Mouse (Mus musculus): ENCODE results near the gene Upk1b.

Gene Upk1b

DNA sequence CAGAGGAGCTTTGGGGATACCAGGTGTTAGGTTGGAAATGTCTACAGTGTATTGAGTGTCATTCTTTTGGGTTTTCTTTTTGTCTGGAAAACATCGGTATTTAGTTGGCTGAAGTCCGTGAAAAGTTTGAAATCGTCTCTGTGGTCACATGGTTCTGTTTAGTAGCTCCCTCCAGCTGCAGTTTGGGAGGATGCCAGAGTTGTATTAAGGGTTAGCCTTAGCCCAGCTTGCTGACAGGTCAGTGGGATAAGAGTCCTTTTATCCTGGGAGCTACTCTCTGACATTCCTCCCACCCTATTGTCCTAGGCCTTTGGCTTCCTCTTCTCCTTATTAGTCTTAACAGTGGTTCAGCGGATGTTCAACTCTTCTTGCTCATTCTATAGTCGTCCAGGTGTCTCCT is 38.2 kb downstream of the Upk1b start:
- DNase-seq (ENCODE audit: low spot score) = no peak

DNA sequence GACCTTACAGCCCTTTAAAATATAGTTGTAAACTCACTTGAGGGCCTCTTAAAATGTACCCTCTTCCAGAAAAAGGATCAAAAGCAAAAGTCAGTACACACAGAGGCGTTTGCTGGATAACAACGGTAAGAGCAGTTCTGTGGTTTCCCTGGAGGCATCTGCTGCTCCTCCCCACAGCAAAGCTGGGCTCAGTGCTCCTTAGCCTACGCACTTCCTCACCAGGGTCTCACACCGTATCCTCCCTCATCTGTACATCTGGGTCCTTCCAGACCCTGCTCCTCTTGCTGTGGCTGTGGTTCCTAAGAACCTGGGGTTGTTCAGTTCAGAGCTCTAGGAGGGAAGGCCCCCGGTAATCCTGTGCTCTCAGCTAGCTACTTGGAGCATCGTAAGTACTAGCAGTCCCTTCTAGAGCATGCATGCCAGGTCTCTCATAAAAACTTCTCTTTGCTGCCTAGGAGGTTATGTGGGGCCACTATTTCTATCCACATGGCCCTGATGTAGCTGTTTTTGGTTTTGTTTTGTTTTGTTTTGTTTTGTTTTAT is 39.2 kb downstream of the Upk1b start:
- DNase-seq (ENCODE audit: low spot score) = no peak

DNA sequence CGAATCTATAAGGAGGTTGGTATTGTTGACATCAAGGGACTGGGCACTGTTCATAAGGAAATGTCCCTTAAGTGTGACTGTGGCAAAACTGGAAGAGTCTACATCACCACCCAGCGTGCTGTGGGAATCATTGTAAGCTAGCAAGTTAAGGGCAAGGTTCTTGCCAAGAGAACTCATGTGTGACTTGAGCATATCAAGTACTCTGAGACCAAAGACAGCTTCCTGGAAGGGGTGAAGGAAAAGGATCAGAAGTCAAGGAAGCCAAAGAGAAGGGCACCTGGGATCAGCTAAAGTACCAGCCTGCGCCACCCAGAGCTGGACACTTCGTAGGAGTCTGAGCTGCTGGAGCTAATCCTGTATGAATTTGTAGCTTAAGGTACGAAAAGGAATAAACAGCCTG is 39.9 kb downstream of the Upk1b start:
- no peak for DNase-seq (ENCODE audit: low spot score)

DNA sequence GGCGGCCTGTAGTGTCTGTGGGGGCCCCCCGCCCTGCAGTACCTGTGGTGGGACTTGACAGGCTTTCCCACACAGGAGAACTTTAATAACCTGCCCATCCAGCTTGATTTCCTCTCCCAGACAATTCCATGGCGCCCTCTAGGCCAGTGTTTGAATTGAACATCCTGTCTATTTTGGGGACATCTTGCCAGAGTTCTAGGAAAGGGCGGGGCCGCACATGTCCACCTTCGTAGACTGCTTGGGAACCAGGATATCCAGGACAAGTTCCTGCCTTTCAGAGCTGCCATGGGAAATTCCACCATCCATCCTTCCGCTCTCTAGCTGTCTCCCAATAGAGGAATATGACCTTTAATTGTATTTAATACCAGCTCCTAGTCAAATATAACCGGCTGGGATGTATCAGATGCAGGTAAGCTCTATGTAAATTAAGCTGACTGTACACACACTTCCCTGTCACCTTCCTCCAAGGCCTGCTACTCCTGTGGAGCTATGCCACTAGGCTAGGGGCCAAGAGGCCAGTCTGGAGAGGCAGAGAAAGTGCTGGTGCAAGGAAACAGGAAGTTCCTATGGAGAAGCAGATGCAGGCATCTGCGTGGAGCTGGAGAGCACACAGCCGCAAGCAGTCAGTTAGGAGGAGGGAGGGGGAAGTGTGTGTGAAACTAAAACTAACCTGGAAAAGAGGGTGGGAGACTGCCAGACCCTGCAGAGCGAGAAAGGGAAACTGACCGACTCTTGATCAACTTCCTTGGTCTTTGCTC is 41.8 kb downstream of the Upk1b start:
- no peak for DNase-seq (ENCODE audit: low spot score)

DNA sequence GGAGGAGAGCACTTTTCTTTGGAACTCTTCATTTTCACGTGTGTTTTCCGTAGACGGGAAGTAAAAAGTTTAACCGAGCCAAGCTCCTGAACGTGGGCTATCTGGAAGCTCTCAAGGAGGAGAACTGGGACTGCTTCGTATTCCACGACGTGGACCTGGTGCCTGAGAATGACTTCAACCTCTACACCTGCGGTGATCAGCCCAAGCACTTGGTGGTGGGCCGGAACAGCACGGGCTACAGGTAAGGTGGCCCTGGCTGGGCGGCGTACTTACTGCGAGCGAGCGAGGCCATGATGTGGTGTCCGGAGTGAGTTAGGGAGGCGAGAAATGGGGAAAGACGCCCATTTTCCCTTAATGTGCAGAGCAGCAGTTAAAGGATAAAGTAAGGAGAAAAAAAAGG is 42.5 kb downstream of the Upk1b start:
- DNase-seq (ENCODE audit: low spot score) = no peak

DNA sequence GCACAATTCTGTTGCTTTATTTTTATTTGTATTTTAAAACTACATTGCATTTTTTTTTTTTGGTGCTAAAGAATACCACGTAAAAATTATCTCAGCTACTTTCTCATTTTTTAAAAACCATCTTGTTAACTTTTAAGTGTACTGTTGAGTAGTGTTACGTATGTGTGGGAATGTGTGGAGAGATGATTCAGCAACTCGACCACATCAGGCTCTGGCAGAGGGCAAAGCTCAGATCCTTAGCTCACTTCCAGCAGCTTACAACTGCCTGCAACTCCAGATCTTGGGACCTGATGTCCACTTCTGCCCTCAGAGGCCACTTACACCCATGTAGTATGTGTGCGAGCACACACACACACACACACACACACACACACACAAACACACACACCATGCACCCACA is 43.6 kb downstream of the Upk1b start:
- DNase-seq (ENCODE audit: low spot score) = no peak

DNA sequence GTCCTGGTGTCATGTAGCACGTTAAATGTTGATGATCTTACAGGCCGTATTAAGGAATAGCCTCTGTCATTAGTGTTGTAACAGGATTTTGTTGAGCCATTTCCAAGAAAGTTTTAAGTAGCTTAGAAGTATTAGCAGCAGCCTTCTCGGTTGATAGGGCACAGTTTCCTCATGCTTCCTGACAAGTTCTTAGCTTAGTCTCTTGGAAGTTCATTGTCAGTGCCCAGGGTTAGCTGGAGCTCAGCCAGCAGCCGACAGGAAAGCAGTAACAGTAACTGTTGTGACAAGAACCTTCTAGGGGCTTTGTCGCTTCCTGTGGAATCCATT is 44.0 kb downstream of the Upk1b start:
- DNase-seq (ENCODE audit: low spot score) = no peak

DNA sequence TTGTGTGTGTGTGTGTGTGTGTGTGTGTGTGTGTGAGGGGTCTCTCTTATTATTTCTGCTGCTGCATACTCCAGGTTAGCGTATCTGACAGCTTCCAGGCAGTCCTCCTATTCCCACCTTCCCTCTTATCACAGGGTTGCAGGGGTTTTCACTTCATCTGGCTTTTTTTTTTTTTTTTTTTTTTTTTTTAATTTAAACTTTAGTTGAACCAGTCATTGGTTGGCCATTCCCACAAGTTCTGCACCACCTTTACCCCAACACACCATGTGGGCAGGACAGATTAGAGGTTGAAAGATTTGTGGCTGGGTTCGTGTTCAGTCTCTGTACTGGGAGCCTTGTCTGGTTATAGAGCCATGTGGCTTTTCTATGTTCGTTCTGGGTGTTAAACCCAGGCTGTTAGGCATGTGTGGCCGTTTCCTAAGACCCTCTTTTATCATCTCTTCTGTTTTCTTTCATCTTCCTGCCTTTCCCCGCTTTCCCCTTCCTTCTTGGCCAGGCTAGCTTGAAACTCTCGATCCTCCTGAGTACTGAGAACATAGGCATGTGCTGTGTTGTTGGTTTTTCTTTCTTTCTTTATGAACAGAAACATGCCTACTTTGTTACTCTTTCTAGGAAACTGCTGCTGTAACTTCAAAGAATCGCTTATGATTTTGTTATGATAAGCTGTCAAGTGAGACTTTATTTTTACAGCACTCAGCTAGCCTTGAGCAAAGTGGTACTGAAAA is 44.5 kb downstream of the Upk1b start:
- no peak for DNase-seq (ENCODE audit: low spot score)

DNA sequence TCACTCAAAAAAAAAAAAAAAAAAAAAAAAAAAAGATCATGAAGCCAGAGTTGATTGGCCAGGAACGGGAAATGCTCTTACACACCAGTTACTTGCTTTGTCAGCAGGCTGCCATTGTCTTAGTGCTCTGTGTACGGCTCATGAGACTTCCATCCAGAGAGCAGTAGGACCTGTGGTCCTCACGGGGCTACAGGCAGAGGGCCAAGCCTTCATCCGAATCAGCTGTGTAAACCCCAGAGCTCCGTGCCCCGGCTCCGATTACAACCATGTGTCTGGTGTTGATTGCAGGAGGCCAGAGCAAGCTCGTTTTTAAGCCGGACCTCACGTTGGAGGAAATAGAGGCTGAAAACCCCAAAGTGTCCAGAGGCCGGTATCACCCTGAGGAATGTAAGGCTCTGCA is 46.5 kb downstream of the Upk1b start:
- DNase-seq (ENCODE audit: low spot score) = no peak

DNA sequence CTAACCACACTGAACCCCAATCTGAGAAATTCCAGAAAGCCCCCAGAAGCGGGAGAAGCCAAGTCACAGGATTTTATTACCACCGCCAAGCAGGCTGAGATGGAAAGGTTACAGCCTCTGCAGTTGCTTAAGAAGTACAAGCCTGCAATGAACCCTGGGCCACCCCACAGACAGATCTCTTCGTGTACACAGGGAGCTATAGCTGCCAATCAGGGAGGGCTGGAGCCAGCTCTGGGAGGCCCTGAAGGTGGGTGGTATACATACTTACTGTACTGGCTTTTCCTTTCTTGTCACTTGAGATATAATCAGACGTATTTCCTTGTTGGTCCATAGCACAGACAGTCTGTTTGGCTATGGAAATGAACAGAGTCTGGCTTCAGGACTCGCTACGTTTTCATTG is 49.3 kb downstream of the Upk1b start:
- DNase-seq (ENCODE audit: low spot score) = no peak

DNA sequence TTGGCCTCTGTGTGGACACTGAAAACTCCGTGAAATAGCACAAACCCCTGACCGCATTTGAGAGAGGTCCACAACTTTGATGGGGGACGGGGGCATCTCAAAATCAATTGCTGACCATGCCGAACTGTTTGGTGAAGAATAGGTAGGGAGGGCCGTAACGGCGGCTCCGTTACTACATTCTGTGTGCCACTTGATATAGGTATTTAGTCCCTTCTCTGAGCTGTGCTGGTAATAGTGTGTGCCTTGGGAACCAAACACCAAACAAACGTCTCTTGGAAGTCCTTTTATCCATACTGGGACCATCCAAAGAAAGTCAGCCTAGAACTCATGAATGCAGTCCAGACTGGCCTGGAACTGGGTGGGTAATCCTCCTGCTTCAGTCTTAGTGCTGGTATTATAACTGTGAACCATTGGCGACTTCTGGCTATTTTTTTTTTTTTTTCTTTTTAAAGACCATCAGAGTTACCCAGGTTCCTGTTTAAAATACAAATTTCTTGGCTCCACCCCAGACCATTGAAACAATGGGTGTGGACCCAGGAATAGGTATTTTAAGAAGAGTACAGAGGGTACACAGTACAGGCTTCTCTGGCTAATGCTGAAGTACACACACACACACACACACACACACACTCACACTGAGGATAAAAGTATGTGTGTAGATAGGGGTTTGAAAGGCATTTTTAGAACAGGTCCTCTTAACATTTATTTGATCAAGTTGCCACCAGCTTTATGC is 56.0 kb downstream of the Upk1b start:
- no peak for DNase-seq (ENCODE audit: low spot score)

DNA sequence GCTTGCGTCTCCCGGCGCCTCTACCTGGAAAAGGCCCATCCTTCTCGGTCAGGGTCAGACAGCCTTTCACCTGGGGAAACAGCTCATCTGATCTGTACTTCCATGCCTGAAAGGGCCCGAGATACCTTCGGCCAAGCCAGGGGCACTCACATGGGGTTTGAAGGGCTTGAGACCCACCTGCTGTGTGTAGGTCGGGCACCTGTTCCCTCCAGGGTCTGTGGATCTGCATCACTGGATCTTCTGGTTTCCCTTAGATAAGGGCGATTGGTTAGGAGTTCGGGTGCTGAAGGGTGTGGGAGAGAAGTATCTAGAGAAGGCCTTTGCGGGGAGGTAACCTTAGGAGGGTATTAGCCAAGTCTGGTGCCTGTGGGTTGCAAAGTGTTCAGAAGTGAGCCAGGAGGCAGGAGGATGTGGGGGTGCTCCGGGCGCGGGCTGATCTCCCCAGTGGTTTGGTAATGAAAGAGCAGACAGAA is 57.4 kb downstream of the Upk1b start:
- DNase-seq (ENCODE audit: low spot score) = no peak

DNA sequence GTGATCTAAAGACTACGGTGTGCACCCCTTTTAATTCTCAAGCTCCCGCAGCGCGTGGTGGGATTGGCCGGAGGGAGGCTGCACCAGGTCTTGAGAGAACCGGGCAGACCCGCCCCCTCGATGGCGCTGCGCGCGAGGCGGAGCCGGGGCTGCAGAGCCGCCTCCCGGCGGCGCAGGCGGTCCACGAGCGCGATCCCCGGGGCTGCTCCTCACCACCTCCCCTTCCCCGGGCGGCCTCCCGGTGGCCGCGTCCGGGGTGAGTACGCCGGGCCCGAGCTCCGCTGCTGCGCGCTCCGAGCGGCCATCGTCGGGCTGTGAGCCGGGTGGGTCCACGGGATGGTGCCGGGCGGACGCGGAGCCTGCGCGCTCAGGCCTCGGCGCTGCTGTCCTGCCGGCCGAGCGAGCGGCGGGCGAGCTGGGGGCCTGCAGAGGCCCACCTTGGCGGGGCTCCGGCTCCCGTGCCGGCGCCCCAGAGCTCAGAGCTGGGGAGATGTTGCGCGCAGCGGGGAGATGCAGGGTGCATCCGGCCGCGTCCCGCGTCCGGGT is 57.9 kb downstream of the Upk1b start, which contains the start of gene B4galt4:
Gene B4galt4, plus strand, starts transcription at position 152 of the 546 bp plus-strand sequence.
- DNase-seq (ENCODE audit: low spot score) = peak; percentile 71

DNA sequence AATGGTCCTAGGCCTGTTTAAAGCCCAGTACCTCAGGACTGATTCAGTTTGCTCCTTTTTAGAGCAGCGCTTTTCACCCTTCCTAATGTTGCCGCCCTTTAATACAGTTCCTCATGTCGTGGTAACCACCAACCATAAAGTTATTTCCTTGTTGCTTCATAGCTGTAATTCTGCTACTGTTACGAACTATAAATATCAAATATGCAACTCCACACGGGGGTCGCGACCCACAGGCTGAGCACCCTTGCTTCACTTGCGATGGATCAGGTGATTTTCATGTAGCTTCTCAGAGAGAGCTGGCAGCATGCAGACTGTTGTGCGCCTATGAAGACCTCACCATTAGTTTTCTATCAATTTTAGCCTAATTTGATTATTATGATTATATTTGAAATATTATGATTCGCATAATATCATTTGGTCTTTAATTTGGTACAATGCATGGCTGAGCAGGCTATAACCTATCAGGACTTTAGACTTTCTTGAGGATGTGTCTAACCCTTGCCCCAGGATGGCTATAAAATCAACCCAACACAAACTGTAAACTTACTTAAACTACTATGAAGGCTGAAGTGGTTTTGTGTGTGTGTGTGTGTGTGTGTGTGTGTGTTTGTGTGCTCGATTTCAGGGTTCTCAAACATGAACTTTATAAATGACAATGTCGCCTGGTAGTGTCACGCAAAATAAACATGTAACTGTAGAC is 58.8 kb downstream of the Upk1b start:
- no peak for DNase-seq (ENCODE audit: low spot score)

DNA sequence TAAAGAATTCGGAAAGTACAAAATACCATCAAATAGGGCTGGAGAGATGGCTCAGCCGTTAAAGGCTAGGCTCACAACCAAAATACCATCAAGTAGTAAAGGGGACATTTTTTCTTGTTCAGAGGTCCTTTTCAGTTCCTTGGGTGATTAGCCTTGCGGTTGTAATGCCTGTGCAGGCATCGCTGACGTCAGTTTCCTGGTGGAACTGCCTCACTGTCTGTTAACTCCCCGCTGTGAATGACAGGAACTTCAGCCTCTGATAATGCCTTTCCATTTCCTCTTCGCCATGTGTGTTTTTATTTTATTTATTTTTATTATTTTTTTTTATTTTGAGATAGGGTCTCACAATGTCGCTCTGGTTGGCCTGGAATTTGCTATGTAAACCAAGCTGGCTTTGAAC is 69.2 kb downstream of the Upk1b start:
- no peak for DNase-seq (ENCODE audit: low spot score)

DNA sequence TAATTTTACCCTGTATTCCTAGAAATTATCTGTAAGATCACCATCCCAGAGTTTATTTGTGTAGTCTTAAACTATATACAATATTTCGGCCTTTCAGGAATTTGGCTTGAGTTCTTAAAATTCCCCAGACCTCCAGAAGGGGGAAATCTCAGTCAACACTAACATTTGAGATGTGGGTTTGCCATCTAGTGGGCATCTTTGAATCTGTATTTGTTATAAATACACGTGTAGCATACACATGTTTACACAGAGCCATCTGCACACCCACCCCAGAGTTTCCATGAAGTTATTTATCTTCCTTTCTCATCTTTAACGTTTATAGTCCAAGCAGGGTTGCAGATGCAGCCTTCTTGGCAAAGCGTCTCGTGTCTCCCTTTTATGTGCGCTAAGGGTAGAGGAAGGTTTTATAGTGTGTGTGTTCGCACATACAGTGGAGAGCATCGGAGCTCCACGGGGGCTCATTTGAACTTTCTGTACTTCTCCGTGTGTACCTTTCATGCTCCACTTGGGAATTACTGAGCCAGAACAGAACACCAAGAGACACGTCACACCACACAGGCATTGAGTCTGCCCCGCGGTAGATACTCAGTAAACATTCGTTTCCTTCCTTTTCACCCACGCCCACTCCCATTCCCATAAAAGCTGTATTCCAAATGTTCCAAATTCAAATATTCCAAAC is 70.4 kb downstream of the Upk1b start:
- no peak for DNase-seq (ENCODE audit: low spot score)

DNA sequence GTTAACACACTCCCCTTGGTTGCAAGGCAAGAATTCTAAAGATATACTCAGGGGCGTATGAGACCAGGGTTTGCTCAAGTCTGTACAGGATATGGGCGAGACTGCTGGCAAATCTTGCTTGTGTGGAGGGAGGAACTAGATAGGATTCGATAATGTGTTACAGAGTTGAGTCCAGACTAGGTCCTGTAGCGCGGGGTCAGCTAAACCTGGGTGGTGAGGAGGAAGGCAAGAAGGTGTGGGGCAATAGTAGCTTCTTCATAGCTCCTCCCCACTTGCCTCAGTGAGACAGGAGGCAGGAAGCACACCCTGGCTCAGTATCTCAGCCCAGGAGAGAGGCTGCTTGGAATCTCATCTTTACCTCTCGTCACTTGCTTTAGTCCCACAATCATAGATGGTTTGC is 71.0 kb downstream of the Upk1b start:
- DNase-seq (ENCODE audit: low spot score) = no peak

DNA sequence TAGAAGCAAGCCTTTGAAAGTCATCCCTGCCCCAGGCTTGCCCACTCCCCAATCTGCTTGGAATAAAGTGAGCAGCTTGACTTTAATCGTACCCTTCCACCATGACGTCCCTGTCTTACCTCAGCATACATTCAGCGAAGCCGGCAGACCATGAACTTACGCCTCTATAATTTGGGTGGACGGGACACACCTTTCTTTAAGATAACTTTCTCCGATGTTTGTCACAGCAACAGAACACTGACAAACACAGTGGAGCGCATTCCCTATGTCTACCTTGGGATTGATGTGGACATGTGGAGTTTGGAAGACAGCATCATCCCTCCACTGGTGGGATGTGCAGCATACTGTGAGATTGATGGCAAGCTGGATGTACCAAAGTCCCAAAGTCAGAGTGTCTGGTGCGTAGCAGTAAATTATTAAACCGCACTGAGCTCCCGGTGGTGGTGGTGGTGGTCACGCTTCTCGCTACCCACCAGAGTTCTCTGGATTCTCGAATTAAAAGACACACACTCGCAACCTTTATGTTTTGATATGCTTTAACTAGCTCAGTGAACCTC is 71.5 kb downstream of the Upk1b start:
- no peak for DNase-seq (ENCODE audit: low spot score)

DNA sequence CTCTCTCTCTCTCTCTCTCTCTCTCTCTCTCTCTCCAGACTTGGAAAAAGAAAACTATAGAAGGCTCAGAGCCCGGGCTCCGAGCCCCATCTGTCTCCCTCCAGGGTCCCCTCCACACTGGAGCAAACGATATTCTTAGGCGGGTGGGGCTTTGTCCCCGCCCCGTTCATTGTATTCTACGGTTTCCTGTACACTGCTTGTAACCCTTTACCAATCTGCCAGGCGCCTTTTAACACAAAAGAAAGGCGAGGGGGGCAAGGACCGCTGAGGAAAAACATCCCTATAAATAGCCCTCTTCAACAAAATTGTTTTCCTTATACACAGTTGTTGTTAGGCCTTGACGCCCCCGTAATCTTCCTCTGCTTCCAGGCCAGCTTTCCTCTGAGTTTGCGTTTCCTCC is 75.2 kb downstream of the Upk1b start:
- no peak for DNase-seq (ENCODE audit: low spot score)

DNA sequence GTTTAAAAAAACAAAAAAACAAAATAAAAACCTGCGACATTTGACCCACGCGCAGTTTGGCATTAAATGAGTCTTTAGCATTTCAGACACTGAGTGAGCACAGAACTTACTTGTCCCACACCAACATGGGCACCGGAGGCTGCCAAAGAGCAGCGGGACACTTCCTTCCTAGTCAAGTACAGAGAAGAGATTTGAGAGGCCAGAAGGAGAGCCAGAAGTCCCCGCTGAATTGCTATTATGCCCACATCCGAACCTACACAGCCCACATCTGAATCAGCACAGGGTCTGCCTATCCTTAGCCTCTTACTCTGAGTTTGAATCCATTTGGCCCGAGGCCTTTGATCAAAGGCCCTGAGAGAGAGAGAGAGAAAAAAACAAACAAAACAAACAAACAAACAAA is 75.9 kb downstream of the Upk1b start:
- no peak for DNase-seq (ENCODE audit: low spot score)

All from ovary, postnatal 14 days (tissue).